Mouse (Mus musculus) natural killer cell, adult 2 months (primary cell): ENCODE measurements at regions not wholly inside any gene's neighbourhood (a gene's known extent, or its start where the extent isn't known, plus 50 kb on each side); places are given as distances from the start of the nearest gene placed in this dataset.

Experiments used
- DNase-seq, 2 experiments: peaks; one replicate each; pipeline ENCODE4 v3.0.0; 2022; ENCODE audit warnings: low spot score in 2 of 2

DNA sequence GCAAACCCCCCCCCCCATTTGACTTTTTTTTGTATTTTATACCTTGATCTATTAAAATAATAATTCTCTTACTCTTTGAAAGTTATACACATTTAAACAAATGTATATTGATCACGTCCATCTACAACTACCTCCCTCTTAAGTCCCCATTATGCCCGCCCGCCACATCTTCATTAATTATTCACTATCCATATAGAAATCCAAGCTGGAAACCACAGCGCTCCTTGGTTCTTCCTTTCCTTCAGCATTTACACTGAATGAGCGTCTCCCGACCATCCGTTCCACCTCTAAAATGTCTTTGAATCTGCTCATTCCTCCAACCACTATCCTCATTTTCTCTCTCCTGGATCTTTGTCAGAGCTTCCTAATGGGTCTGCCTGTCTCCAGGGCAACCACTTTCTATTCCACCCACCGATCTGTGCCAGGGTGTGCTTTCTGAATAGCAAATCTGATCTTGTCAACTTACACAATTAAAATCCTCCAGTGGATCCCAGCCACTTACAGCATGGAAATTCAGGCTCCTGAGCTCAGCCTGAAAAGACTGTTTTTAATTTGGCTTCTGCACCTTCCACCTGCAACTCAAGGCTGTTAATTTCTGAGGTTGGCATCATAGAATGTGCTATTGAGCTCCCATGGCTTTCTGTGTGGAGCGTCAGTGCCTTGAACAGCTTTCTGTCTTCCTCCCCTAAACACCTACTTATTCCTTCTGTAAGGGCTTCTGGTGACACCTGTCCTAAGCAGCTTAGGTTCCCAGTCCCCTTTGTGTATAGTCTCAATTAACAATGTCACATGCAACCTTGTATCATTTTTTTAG is 265.5 kb downstream of the Spry2 start:
- no peak for DNase-seq

DNA sequence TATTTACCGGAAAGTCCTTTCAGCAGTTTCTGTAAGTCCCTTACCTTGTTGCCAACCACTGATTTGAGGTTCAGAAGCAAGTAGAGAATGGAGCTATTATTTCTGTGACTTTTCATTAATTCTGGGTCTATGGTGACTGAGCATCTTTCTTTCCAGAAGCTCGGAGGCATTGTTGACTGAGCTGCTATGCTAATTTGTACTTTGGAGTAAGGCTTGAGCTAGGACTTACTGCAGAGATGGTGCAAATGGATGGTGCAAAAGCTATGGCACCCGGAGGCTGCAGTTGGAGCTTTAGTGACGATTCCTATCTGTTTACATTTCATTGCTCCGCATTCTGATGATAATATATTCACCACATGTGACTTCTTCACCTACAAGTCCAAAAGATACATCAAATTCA is 266.2 kb downstream of the Spry2 start:
- no peak for DNase-seq

- no peak for DNase-seq
Observed at GRCm38 (mm10) chr14:105628673-105629072, 267.9 kb downstream of the Spry2 start.

GRCm38 (mm10) chr14:105624387-105624786 is 272.2 kb downstream of the Spry2 start:
- DNase-seq = no peak

- no peak for DNase-seq
Observed at GRCm38 (mm10) chr14:105622166-105622565, 274.5 kb downstream of the Spry2 start.

DNA sequence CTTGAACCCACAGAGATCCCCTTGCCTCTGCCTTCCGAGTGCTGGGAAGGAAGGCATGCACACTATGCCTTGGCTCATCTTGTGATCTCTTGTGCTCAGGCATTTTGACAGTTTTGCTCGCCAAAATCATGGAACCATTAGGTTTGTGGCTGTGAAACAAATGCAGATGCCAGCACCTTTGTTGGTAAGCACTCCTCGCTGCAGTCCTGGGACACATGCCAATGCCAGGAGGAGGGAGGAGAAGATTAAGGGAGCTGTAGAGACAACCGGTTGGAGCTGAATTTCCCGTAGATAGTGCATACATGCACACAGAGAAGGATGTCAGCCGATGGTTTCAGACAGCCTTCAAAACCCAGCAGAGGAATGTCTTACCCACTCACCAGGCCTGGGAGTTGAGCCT is 275.5 kb downstream of the Spry2 start:
- DNase-seq = no peak

DNA sequence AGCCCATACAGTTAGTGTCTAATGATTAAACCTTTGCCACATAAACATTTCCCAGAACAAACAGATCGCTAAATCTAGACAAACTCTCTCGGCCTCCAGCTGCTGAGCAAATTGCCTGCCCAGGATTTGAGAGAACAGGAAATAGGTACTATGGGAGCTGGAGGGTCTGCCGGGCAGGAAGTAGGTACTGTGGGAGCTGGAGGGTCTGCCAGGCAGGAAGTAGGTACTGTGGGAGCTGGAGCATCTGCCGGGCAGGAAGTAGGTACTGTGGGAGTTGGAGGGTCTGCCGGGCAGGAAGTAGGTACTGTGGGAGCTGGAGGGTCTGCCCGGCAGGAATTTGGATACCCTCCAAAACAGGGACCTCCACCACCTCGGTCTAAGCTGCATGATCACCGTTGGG is 277.2 kb downstream of the Spry2 start:
- no peak for DNase-seq

DNA sequence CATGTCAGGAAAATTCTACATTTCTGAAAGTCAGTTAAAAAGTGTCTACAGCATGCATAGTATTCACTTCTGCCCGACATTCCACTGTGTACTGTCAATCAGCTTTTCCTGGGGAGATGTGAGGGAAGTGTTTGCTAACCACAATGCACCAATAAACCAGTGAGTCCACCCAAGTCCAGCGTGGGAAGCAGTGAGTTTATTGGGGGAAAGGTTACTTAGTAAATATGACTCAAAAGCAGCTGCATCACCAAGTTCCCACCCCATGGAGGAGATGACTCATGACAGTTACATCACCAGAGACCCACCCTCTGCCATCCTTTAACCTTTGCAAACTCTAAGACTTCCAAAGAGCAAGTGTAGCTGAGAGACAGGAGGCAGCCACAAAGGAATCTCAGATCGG is 280.9 kb downstream of the Spry2 start:
- DNase-seq = no peak

- DNase-seq = no peak
Observed at GRCm38 (mm10) chr14:105612794-105613193, 283.8 kb downstream of the Spry2 start.

DNA sequence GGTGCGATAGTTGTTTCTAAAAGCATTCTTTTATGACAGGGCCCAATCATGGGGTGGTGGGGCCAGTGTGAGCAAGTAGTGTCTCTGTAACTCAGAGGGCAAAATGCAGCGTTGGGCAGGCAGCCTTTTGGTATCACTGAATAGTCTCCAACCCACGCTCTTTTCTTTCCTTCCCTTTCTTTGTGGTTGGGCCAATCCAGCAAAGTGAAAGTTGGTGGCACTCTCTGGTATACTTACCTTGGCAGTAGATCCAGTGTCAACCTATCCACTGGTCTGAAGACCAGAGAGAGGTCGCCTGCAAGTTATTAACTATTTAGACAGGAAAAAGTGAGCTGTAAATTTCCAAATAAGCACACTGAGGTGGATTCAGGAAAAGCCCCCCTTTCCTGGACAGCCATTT is 287.8 kb downstream of the Spry2 start:
- no peak for DNase-seq

DNA sequence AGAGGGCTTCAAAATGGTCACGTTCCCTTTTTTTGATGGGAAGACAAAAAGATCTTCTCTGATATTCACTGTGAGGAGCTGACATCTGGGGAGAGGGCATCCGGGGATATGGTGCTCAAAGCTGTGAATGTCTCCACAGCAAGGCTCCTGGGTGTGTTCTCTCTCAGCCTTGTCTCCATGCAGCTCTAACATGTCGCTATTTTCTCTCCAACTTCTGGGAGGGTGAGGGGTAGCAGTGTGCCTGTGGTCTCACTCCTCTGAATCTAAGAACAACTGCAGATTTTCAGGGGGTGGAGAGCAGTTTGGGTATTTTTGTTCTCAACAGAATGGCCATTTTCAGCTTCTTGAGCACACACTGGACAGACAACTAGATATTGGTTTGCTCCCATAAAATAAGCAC is 290.1 kb downstream of the Spry2 start:
- no peak for DNase-seq

GRCm38 (mm10) chr14:105604451-105604850 is 292.2 kb downstream of the Spry2 start:
- DNase-seq = no peak

GRCm38 (mm10) chr14:105603047-105603461 is 293.6 kb downstream of the Spry2 start:
- DNase-seq = no peak

DNA sequence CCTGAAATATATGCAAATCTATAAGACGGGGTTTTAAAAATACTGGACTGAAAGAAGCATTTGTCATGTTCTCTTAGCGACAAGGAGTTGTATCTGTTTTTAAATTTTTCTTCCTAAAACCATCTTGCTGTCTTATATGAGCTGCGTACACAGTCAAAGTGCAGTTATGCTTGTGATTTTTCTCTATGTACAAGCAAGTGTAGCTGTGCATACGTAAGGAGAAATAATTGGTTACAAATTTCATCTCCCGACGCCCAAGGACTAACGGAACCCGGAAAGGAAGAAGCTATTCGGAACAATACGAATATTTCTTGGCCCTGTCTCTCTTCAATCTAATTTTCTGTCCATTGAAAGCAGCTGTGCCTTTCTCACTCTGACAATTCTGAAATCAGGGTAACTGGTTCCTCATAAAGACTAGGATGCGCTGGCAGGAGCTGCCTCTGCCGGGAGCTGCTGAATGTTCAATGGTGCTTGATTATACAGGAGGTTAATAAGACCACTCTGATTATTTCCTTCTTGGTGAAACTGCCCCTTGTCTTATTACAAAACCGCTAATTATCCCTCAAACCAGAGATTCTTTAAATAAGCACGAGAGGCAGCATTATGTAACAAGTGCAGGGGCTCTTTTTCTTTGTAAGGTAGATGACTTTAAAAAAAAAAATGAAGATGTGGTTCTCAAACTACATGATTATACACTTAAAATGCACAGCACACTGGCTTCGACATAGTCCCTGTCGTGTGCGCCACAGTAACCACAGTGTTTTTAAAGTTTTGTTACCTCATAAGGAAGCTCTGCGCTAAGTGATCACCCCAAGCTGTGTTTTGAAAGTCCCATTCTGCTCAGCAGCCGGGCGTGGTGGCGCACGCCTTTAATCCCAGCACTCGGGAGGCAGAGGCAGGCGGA is 296.8 kb downstream of the Spry2 start:
- DNase-seq = no peak

- no peak for DNase-seq
Observed at GRCm38 (mm10) chr14:105589751-105590150, 306.9 kb downstream of the Spry2 start.

DNA sequence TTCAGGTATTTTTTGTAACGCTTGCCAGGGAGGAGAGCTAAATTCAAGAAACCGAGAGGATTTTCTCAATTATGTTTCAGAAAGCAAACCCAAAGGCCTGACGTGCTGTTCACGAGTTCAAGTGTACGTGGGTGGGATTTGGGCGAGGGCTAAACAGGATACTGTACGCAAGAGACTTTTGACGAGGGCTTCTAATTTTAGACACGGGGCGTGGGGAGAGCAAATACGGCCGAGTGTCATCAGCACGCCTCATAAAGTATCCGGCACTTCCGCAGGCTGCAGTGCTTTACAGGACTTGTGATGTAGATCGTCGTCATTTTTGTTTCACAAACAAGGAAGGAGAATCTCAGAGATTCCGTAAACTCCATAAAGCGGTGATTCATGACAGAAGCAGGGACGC is 307.4 kb downstream of the Spry2 start:
- no peak for DNase-seq

GRCm38 (mm10) chr14:105588391-105589163 is 308.0 kb downstream of the Spry2 start:
- no peak for DNase-seq

DNA sequence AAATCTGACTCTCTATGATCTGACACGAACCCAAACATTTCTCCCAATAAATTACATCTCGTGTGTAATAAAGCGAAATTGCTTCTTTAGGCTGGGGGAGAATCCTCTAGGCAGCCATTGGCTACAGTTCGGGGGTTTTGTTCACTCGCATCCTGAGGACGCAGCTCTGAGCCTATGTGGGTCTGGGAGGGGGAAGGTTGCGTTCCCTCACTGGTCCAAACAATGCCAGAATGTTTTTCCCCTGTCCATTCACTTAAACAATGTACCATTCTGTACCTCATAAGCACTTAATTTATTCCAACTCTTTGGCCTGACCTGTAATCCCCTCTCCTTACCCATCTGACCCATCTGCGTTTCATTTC is 308.6 kb downstream of the Spry2 start:
- DNase-seq = no peak

GRCm38 (mm10) chr14:105584632-105585031 is 312.0 kb downstream of the Spry2 start:
- DNase-seq = peak; percentile 2 to 6

- no peak for DNase-seq
Observed at GRCm38 (mm10) chr14:105583497-105583896, 313.1 kb downstream of the Spry2 start.

GRCm38 (mm10) chr14:105576266-105576665 is 317.9 kb downstream of the Ndfip2 start:
- DNase-seq = no peak
